Mouse (Mus musculus): ENCODE measurements around the gene Rarg. TPM values are rescaled to one million over a fixed set of nuclear protein-coding genes. Genes with fewer than 3 reads are reported as not detected.

Gene Rarg
- polyA plus RNA-seq, 1 experiment from 2014 or later = 27.2 TPM

- DNase-seq (ENCODE audit: low spot score) = no peak
- no peaks in the 10 kb centered on the region for H3K27me3 ChIP-seq (ENCODE audit: control insufficient read depth, insufficient read depth, low read length)
- ATAC-seq (ENCODE audit: low FRiP score, low TSS enrichment) = no peak
These were observed 12.8 kb downstream of the Rarg start for GRCm38 (mm10) chr15:102244306-102245191.

GRCm38 (mm10) chr15:102243229-102244190 is 13.8 kb downstream of the Rarg start:
- no peaks in the 10 kb centered on the region for H3K9me3 ChIP-seq (ENCODE audit: control insufficient read depth, low read length)
- H3K27ac ChIP-seq (replicated peaks) = peak overlapping the region; percentile 78

More at GRCm38 (mm10) chr15:102244306-102245191, 12.8 kb downstream of the Rarg start:
- no peak for TF ChIP-seq EP300 (optimal IDR thresholded peaks at IDR 0.05)
- Histone ChIP-seq H3K4me3 (ENCODE audit: low read depth, low read length) (peak overlapping the region; percentile 66), H3K36me3 (ENCODE audit: control insufficient read depth, insufficient read depth, low read length) (peaks cover 4% of the 10 kb centered on the region; the same call in 1 of the 2 replicates), H3K4me1 (replicated peaks; ENCODE audit: control insufficient read depth, insufficient read depth) (peaks cover 16% of the 10 kb centered on the region), H3K9me3 (ENCODE audit: control insufficient read depth, low read length) (no peaks in the 10 kb centered on the region), H3K9ac (ENCODE audit: low read length) (peak overlapping the region; percentile 70), H3K27ac (replicated peaks) (peak overlapping the region; percentile 99), H3K4me2 (replicated peaks; ENCODE audit: low read depth) (peak overlapping the region; percentile 93)
- 9% methylated on average over 19 of the region's 19 CpGs for WGBS

GRCm38 (mm10) chr15:102242404-102243228 is 14.7 kb downstream of the Rarg start:
- peaks cover 10% of the 10 kb centered on the region for H3K4me1 ChIP-seq (replicated peaks; ENCODE audit: control insufficient read depth, insufficient read depth)
- peak overlapping the region; percentile 27 for H3K9ac ChIP-seq (ENCODE audit: low read length)
- H3K4me3 ChIP-seq (ENCODE audit: low read depth, low read length) = no peak overlapping the region
- H3K9me3 ChIP-seq (ENCODE audit: control insufficient read depth, low read length) = no peaks in the 10 kb centered on the region
- ATAC-seq (ENCODE audit: low FRiP score, low TSS enrichment) (no peak), DNase-seq (ENCODE audit: low spot score) (no peak)
- H3K27ac ChIP-seq (replicated peaks) = peak overlapping the region; percentile 78
- TF ChIP-seq EP300 (optimal IDR thresholded peaks at IDR 0.05) (no peak), CTCF (IDR thresholded peaks at IDR 0.05; ENCODE audit: low read depth) (no peak)
- peaks cover 6% of the 10 kb centered on the region; the same call in 1 of the 2 replicates for H3K36me3 ChIP-seq (ENCODE audit: control insufficient read depth, insufficient read depth, low read length)
- no peaks in the 10 kb centered on the region for H3K27me3 ChIP-seq (ENCODE audit: control insufficient read depth, insufficient read depth, low read length)
- WGBS = 50% methylated on average over 12 of the region's 12 CpGs
- H3K4me2 ChIP-seq (replicated peaks; ENCODE audit: low read depth) = peak overlapping the region; percentile 93; the same call in 1 of the 2 replicates

More at GRCm38 (mm10) chr15:102243229-102244190, 13.8 kb downstream of the Rarg start:
- H3K27me3 ChIP-seq (ENCODE audit: control insufficient read depth, insufficient read depth, low read length) = no peaks in the 10 kb centered on the region
- WGBS = 23% methylated on average over 22 of the region's 22 CpGs
- peaks cover 10% of the 10 kb centered on the region for H3K4me1 ChIP-seq (replicated peaks; ENCODE audit: control insufficient read depth, insufficient read depth)
- DNase-seq (ENCODE audit: low spot score) = peak; percentile 89
- peak overlapping the region; percentile 45 for H3K9ac ChIP-seq (ENCODE audit: low read length)
- ATAC-seq (ENCODE audit: low FRiP score, low TSS enrichment) = peak; percentile 30; the same call in 1 of the 2 replicates
- TF ChIP-seq EP300 (optimal IDR thresholded peaks at IDR 0.05) (no peak), CTCF (IDR thresholded peaks at IDR 0.05; ENCODE audit: low read depth) (no peak; the same call in 1 of the 2 replicates)
- H3K4me3 ChIP-seq (ENCODE audit: low read depth, low read length) = peak overlapping the region; percentile 66; the same call in 1 of the 2 replicates
- peak overlapping the region; percentile 93 for H3K4me2 ChIP-seq (replicated peaks; ENCODE audit: low read depth)
- H3K36me3 ChIP-seq (ENCODE audit: control insufficient read depth, insufficient read depth, low read length) = peaks cover 6% of the 10 kb centered on the region; the same call in 1 of the 2 replicates

- Histone ChIP-seq H3K27me3 (ENCODE audit: control insufficient read depth, insufficient read depth, low read length) (no peaks in the 10 kb centered on the region), H3K36me3 (ENCODE audit: control insufficient read depth, insufficient read depth, low read length) (peaks cover 9% of the 10 kb centered on the region; the same call in 1 of the 2 replicates), H3K27ac (replicated peaks) (no peak overlapping the region), H3K4me3 (ENCODE audit: low read depth, low read length) (no peak overlapping the region), H3K4me1 (replicated peaks; ENCODE audit: control insufficient read depth, insufficient read depth) (peaks cover 10% of the 10 kb centered on the region), H3K4me2 (replicated peaks; ENCODE audit: low read depth) (no peak overlapping the region), H3K9ac (ENCODE audit: low read length) (no peak overlapping the region), H3K9me3 (ENCODE audit: control insufficient read depth, low read length) (no peaks in the 10 kb centered on the region)
- 80% methylated on average over 4 of the region's 4 CpGs for WGBS
- DNase-seq (ENCODE audit: low spot score) (no peak), ATAC-seq (ENCODE audit: low FRiP score, low TSS enrichment) (no peak)
- TF ChIP-seq CTCF (IDR thresholded peaks at IDR 0.05; ENCODE audit: low read depth) = no peak
- no peak for TF ChIP-seq EP300 (optimal IDR thresholded peaks at IDR 0.05)
These were observed 16.7 kb downstream of the Rarg start for GRCm38 (mm10) chr15:102240607-102241006.

- Histone ChIP-seq H3K36me3 (ENCODE audit: control insufficient read depth, insufficient read depth, low read length) (peaks cover 9% of the 10 kb centered on the region; the same call in 1 of the 2 replicates), H3K27me3 (ENCODE audit: control insufficient read depth, insufficient read depth, low read length) (no peaks in the 10 kb centered on the region), H3K27ac (replicated peaks) (no peak overlapping the region), H3K4me3 (ENCODE audit: low read depth, low read length) (no peak overlapping the region), H3K9ac (ENCODE audit: low read length) (no peak overlapping the region), H3K4me2 (replicated peaks; ENCODE audit: low read depth) (no peak overlapping the region), H3K4me1 (replicated peaks; ENCODE audit: control insufficient read depth, insufficient read depth) (peaks cover 10% of the 10 kb centered on the region), H3K9me3 (ENCODE audit: control insufficient read depth, low read length) (no peaks in the 10 kb centered on the region)
- WGBS = 72% methylated on average over 11 of the region's 11 CpGs
- ATAC-seq (ENCODE audit: low FRiP score, low TSS enrichment) (no peak), DNase-seq (ENCODE audit: low spot score) (no peak)
- TF ChIP-seq CTCF (IDR thresholded peaks at IDR 0.05; ENCODE audit: low read depth) (no peak), EP300 (optimal IDR thresholded peaks at IDR 0.05) (no peak)
These were observed 17.5 kb downstream of the Rarg start for GRCm38 (mm10) chr15:102239851-102240250.
